Mouse (Mus musculus) CD4-positive, CD25-positive, alpha-beta regulatory T cell, adult 4 months (primary cell): ENCODE data around the gene Slc16a3. TPM values are rescaled to one million over a fixed set of nuclear protein-coding genes. Genes with fewer than 3 reads are reported as not detected.

Experiments used
- ATAC-seq: one replicate; pipeline ENCODE4 v1.8.0; 2017
- polyA plus RNA-seq, 2 experiments: library from polyadenylated mRNA; unstranded; fragments of 100-300 nt; shearing (Covaris generic); gene quantifications; one replicate each; pipeline ENCODE4 v1.2.1; 2017

Slc16a3 gene
- polyA plus RNA-seq, 2 experiments from 2014 or later = 3.5 to 5.3 TPM

DNA sequence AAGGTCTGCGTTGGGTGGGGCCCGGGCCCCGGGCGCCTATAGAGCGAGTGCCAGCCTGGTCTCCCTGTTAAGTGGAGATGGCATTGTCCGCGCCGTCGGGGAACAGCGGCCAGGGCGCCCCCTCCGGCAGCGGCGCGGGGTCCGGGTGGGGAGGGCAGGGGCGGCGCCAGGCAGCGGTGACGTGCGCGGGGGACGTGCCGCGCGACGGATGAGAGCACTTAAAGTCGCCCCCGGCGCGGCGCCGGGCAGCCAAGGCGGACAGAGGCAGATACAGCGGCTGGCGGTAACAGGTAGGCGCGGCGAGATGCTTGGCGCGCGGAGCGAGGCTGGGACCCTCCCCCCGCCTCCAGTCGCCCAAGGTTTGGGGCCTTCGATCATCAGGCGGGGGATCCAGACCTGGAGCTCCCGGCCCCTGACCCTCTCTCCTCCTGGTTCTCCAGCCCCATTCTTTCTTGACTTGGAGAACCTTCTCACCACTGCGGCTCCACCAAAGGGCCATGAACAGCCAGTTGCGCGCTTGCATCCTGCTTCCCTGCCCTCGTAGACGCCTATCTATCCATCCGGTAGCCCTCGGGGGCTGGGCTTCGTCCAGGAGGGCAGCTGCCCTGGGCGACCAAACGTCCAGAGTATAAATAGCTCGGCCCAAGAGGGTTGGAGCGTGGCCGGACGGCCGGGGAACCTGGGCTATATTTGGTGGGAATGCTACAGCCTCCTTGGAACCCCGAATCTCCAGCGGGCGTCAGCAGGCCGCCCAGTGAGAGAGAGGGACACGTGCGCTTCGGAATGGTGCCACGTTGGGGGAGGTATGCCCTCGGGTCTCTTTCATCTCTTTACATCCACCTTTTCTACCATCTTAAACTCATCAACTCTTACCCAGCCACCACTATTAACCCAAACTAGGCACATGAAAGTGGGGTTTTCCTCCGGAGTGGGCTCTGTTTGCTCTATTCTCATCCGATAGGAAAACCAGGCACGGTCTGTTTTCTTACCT lies 876 bp downstream of the Slc16a3 start:
- ATAC-seq = peak; percentile 58

DNA sequence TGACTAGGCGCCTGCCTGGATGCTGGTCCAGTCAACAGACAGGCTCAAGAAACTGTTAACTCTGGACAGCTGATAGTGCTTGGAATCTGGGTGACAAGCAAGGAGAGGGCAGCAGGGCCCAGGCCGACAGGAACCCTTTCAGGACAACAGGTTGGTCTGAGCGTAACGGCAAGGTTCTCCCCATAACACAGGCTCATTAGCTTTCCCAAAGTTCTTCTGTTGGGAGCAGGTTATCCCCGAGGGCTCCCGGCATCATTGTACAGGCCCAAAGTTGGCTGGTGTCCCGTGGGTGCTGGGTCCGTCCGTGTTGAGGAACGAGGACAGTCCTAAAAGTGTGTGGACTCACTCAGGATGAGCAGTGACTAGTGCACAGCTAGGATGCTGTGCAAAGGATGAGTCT lies 1.6 kb downstream of the Slc16a3 start:
- ATAC-seq = no peak

DNA sequence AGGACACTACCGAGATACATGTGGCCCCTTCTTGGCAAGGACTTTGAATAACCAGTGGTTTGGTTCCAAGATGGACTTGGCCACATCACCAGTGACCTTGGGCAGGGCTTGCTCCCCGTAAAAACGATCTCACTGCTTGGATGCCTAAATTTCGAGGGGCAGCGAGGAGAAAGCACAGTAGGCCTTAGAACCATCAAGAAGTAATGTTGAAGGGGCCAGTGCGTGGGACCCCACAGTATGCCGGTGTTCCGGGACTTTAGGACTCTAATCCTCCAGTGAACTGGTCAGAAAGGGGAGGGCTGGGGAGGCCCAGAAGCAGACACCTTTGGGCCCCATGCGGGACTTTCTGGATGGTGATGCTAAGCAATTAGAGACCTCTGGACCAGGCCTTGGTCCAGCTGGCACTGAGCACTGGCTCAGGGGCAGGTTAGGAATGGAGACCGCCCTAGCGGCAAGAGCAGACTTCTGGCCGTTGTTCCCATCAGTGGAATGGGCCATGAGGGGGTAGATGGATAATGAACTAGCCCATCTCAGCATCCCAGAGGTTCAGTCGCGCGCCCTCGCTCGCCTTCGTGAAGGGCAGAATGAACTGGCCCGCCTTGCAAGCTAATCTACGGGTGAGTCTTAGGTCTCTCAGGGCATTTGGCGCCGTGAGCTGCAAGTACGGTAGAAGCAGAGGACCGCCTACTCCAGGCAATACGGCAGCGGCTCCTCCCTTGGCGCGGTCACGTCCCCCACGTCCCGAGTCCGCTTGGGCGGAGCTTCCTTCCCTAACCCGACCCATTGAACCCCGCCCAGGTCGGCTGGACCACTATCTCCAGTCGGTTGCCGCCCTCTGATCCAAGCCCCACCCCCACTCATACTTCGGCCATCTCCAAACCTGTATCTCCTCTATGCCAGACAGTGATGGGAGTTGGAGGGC lies 2.3 kb downstream of the Slc16a3 start:
- peak; percentile 84 for ATAC-seq

DNA sequence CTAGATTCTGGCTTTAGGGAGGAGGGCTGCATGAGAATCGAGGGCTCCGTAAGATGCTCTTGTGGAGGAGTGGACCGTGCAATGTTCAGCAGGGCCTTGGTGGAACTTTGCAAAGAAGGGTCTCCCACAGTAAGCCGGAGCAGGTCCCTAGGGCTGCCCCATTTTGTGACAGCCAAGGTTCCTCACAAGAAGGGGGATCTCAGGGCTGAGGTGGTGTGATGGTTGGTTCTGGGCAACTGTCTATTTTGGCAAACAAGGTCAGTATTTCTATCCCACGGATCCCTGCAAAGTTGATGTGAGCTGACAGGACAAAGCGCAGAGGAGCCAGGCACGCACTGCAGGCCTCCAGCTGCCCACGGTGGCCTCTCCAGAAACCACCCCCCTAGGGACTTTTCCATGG lies 3.0 kb downstream of the Slc16a3 start:
- ATAC-seq = no peak

DNA sequence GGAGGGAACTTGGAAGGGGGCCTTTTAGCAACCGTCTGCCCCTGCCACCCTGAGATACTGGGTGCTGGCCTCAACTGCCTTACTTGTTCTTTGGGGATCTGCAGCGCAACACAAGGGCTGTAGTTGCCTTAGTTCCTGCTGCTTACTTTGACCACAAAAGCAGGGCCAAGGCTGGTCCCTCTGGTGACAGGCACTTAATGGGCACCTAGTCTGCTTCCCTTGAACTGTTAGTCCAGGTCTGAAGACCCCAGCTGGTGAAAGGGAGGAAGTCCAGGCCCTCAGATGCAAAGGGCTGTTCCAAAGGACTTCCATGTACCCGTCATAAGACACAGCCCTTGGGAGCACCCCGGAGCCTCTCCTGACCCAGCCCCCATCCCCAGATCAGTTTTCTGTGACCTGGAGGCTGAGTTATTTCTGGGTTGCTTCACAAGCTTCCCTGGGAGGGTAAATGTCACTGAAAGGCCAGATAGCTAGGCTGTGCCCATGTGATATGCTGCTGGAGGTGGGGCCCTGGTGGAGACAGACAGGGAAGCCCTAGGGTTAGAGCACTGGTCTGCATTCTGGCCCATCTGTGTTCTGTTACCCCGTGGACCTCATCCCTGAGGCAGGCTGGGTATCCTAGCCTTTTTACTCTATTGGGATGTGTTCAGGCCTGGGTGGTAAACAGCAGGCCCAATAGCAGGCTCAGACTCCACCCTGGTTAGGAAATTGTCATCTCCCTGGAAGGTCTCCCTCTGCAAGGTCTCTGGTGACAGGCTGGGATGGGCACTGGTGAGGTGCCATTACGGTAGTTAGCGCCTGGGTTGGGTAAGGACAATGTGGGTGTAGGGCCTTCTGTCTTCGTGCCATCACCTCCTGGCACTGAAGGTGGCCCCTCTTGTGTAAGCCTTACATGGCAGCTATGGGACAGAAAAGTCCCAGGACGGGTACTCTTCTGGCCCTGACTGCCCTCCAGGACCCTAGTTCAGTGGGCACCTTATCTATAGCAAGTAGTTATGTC lies 3.8 kb downstream of the Slc16a3 start:
- no peak for ATAC-seq

DNA sequence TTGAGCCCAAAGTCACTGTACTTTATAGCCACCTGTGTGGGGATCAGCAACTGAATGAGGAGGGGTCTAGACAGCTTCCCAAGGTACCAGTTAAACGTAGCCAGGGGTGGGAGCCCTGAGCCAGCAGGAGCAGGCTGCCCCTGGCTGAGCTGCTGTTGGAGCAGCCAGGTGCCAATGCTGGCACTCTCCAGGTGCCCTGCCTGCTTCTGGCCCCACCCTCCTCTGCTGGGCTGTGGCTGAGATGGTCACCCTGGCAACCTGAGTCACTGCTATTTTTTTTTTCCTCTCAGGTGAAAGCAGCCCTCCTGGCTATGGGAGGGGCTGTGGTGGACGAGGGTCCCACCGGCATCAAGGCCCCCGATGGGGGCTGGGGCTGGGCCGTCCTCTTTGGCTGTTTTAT lies 6.7 kb downstream of the Slc16a3 start:
- no peak for ATAC-seq

DNA sequence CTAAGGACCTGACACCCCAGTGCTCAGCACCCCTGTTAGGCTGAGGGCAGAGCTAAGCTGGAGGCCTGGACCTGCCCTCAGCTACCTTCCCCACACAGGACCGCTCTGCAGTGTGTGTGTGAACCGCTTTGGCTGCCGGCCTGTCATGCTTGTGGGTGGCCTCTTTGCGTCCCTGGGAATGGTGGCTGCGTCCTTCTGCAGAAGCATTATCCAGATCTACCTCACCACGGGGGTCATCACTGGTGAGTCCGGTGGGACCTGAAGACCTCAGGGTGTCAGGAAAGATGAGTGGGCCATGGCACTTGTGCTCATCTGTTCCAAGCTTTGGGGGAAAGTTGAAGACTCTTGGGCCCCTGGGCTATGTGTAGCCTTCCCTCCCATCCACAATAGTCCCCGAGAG lies 7.4 kb downstream of the Slc16a3 start:
- no peak for ATAC-seq

DNA sequence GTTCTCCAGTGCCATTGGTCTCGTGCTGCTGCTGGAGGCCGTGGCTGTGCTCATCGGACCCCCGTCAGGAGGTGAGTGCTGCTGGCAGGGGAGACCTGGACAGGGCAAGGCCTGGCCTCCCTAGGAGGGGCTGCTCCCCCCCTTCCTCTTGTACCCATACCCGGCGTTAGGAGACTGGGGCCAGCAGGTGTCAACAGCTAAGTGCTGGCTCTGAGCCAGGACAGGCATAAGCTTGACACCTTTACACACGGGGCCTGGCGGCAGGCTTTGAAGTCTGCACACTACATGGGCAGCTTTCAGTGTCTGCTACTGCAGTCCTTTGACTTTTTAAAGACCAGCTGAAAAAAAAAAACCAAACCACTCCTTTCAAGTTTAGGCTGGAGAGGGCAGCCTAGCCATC lies 8.8 kb downstream of the Slc16a3 start:
- ATAC-seq = no peak

DNA sequence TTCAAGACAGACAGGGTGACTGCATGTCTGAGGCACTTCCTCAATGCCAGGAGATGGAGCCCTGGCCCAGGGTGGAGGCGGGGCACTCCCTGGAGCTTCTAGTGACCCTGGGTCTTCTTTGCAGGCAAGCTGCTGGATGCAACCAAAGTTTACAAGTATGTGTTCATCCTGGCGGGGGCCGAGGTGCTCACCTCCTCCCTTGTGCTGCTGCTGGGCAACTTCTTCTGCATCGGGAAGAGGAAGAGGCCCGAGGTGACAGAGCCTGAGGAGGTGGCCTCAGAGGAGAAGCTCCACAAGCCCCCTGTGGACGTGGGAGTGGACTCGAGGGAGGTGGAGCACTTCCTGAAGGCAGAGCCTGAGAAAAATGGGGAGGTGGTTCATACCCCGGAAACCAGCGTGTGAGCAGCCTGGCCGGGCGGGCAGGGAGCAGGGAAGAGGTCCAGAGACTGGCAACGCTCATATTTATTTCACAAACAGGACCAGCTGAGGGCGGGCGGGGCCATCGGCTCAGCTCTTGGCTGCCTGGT lies 9.5 kb downstream of the Slc16a3 start:
- no peak for ATAC-seq

DNA sequence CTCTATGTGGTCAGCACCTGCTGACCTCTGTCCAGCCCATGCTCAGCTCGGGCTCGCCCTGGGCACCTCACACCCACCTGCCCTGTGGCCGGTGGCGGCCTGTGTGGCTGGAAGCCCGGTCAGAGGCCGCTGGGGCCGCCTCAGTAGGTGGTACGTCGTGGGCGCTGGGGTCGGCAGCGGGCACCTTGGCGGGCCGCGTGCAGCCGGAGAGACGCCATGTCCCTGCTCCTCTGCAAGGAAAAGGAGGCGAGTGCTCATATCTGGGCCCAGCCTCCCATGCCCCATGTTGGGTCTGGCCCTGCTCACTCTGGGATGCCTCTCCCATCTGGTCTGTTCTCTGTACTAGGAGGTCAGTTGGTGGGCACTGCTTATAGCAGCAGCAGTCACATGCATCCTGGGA lies 10.8 kb downstream of the Slc16a3 start:
- no peak for ATAC-seq

DNA sequence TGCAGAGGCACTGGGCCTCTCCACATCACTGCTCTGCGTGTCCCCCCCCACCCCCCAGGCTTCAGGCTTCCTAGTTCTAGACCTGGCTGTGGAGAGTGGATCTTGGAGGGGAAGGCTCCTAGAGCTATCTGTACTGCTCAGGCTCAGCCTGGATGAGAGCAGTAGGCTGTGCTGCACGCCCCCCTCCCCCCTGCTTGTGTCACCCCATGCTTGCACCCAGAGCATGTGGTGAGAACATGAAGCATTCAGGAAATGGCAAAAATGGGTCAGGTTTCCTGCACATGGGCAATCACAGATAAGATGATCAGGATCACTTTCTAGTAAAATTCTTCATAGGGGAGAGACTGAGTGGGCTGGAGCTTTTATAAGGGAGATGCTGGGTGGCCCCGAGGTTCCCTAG lies 11.3 kb downstream of the Slc16a3 start:
- no peak for ATAC-seq

DNA sequence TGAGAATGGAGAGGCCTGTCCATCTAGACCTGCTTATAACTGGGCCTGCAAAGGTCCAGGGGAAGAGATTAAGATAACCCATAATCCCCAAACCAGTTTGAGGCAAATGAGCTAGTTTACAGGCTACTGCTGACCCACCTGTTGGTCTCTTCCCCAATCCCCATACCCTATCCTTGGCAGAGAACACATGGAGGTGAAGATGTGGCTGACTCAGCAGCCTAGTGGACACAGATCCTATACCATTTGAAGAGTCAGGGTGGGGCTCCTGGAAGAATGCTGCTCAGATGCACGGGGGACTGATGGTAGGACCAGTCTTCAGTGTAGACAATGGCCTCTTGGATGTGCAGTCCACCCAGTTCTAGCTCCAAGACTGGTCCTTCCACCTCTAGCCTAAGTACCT lies 12.0 kb downstream of the Slc16a3 start:
- ATAC-seq = no peak

DNA sequence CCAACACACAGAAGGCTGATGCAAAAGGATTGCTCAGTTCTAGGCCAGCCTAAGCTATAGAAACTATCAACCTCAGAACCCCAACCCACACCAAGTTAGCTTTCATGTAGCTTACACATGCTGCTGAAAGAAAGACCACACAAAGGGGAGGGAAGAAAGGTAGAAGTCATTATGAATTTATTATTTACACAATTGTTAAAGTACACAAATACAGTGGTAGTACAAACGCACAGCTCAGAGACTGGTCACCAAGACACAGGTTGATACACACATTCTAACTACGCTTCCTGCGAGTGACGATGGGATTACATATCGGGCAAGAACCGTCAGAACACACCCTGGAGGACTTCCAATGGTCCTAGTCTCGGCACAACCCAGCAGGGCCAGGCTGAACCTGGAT lies 13.3 kb downstream of the Slc16a3 start:
- no peak for ATAC-seq

DNA sequence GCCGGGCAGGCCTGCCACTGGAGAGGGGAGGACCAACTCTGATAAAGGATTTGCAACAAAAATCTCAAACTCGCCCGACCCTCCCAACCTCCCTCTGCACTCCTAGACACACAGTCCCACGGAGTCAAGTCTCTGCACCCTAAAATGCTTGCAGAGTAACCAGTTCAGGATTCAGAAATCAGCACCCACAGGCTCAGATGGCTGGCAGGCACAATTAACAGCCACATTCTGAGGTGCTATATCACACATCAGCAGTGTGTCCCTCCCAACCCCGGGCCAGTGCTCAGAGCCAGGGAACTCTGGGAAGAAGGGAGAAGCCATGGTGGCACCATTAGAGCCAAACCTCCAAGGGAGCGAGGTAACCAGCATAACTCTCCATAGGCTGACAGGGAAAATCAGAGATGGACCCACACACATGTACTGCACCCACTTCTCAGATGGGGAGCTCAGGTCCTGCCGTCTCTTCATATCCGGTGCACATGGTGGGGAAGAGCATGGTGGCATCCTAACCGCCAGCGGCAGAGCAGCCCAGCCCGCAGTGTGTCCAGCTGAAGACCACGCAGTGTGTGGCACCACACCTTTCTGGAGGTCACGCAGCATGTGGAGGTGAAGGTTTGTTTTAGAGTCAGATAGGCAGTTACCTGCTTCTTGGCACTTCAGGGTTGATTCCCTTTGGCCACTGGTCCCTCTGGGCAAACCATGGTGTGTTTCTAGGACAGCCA lies 13.9 kb downstream of the Slc16a3 start:
- no peak for ATAC-seq

DNA sequence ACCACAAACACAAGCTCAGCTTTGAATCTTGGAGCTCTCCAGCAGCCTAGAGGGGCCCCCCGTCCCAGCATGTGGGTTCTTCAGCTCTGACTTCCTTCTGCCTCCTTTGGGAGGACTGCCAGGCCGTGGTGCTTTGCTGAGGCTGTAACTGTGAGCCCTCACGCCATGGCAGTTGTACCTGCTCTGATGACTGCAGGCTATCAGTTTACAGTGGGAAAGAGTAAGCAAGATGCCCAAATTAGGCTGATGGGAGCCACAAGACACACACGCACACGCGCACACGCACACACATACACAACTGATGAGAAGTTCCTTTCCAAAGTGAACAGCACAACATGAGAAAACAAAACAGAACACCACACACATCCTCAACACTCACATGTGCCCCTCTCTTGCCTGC lies 14.6 kb downstream of the Slc16a3 start:
- ATAC-seq = no peak

DNA sequence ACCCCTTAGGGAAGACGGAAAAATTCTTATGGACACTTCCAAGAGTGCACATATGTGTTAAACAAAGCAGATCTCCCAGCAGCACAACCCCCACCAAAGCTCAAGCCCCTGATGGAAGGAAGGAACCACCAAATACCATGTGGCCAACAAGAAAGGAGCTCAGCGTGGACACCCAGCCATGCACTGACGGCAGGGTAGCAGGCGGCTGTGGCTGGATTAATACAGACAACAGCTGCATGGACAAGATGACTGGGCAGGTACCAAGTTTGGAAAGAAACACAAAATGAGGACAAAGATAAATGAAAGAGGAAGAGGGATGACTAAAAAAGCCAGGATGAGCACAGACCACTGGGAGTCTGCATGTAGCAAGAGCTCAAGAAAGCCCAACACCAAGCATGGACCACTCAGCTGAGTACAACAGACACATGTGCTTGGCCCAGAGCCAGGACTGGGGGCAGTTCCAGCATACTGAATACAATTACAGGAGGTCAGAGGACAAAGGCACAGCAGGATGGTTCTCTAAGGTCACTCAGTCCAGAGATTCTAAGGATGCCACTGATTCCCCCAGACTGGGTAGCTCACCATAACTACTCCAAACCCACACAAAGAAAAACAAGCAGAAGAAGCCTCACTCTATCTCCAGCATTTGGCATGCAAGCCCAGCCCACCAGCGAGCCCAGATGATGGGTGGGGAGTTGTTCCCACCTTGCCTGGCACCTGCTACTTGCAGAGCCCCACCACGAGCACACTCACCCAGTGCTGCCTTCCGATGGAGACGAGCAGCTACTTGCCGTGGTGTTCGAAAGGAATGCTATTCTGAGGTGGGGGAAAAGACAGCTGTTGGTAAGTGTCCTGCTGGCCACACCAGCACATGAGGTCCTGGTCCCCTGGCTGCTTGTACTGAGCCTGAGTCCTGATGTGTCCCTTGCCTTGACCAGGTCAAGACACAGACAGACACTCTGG lies 16.2 kb downstream of the Slc16a3 start:
- no peak for ATAC-seq

DNA sequence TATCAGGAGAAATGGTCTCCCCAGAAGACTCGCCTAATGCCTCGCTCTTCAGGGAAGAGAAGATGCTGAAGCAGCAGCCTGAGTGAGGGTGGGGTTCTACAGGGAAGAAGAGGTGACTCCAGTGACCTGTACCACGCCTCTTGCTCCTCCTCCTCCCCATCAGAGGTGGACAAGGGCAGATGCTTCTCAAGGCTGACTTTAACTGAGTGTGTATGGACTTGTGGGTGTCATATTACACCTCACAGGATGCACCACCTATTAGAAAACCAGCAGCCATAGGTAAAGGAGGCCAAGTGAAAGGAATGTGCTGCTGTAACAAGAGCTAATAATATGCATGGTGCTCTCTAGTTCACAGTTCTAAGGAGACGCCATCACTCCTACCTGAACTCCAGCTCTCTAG lies 17.3 kb downstream of the Slc16a3 start:
- no peak for ATAC-seq

DNA sequence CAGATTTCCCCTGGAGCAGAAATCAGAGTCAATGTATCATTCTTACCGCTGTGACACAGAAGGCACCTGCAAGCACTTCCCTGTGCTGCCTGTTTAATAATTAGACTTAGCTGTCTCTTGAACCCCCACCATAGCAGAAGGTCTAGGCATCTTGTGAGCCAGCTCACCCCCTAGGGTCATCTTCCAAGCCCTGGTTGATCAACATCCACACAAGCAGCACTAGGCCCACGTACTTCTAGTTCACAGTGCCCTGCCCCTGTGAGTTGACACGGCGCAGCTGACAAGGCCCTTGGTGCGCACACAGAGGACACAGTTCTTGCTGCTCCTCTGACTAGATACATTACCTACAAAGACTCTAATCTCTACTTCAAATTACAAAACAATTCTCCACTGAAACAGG lies 21.5 kb downstream of the Slc16a3 start:
- ATAC-seq = no peak

DNA sequence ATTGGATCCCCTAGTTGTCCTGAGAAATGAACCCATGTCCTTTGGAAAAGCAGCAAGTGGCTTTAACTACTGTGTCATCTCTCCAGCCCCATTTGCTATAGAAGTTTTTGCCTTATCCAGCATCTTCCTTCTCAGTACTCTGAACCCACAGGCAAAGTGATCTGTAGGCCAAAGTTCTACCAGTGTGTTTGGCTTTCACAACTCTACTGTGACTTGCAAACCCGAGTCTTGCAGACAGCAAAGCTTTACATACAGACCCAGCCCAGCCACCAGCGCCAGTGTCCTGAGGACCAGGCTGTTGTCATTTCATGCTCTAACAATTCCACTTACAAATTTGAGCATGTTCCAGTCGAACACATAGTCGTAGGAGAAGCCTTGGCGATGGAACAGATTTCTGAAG lies 23.0 kb downstream of the Slc16a3 start:
- ATAC-seq = no peak

DNA sequence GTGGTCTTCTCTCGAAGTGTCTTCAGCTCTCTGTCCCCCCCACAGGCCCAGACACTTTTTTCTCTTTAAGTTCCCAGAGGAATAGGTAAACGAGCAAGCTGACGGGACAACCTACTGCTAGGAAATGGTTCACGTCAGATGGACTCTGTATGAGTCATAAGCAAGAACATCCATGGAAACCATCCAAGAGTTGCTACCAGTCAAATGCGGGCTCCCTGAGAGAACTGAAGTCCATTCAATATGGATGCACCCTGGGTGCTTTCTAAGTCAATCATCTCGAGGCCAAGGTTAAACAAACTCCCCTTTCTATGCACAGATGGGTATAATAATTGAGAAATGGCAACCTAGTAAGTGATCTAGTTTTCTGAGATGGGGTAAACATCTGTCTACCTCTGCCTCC lies 25.0 kb downstream of the Slc16a3 start:
- no peak for ATAC-seq
